Mouse (Mus musculus) liver, embryonic 14.5 days (tissue): ENCODE data around the gene Gyg.

Source experiments
- CTCF ChIP-seq: IDR thresholded peaks from 2 replicates; pipeline ENCODE4 v1.5.1; 2016; ENCODE audit warnings: antibody characterized with exemption, low read depth, control low read depth
- EP300 ChIP-seq: IDR thresholded peaks from 2 replicates; pipeline ENCODE4 v1.6.1; 2016; ENCODE audit warnings: antibody characterized with exemption, low read depth

DNA sequence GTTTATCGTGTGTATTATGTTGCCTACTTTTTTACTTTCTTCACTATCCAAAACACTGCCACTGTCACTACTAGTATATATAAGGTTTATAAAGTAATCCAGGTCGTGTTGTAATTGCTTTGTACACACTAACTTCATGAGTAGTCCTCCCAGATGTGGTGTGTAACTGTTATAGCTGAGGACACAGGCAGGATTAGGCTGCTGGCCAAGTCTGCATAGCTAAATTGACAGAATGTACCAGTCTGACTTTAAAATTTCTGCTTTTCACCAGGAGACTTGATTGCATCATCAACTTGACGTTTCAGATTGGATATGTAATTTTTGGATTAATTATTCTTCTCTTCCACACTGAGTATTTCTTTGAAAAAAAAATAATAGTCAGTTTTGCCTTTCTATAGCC, 51.3 kb downstream of the Gyg start:
- TF ChIP-seq CTCF (no peak), EP300 (no peak)
